Mouse (Mus musculus): ENCODE results near the gene Gm27021. TPM values are rescaled to one million over a fixed set of nuclear protein-coding genes. Genes with fewer than 3 reads are reported as not detected.

Gene Gm27021
- polyA plus RNA-seq, 1 experiment = not detected

GRCm38 (mm10) chr8:120560535-120560934, 107.3 kb downstream of the Gm27021 start:
- peaks cover 20% of the 10 kb centered on the region for H3K4me1 ChIP-seq (ENCODE audit: control insufficient read depth, insufficient read depth, insufficient read length, low read length)
- H3K4me3 ChIP-seq (ENCODE audit: low read depth, low read length) = no peak overlapping the region
- peaks cover 36% of the 10 kb centered on the region for H3K36me3 ChIP-seq (ENCODE audit: control insufficient read depth, insufficient read depth, low read length)
- H3K27me3 ChIP-seq (ENCODE audit: control insufficient read depth, insufficient read depth, low read length) = no peaks in the 10 kb centered on the region
- H3K27ac ChIP-seq (ENCODE audit: insufficient read depth, low read depth, low read length) = no peak overlapping the region
- TF ChIP-seq POLR2A (IDR thresholded peaks at IDR 0.05; ENCODE audit: low read depth, low read length) (no peak), CTCF (IDR thresholded peaks at IDR 0.05; ENCODE audit: extremely low read depth, insufficient read length, insufficient replicate concordance, low read depth, low read length) (no peak)
- WGBS = 92% methylated on average over 5 of the region's 5 CpGs

GRCm38 (mm10) chr8:120559654-120560053, 108.2 kb downstream of the Gm27021 start:
- no peak for TF ChIP-seq POLR2A (IDR thresholded peaks at IDR 0.05; ENCODE audit: low read depth, low read length)
- TF ChIP-seq CTCF (IDR thresholded peaks at IDR 0.05; ENCODE audit: extremely low read depth, insufficient read length, insufficient replicate concordance, low read depth, low read length) = no peak
- Histone ChIP-seq H3K4me1 (ENCODE audit: control insufficient read depth, insufficient read depth, insufficient read length, low read length) (peaks cover 20% of the 10 kb centered on the region), H3K36me3 (ENCODE audit: control insufficient read depth, insufficient read depth, low read length) (peaks cover 37% of the 10 kb centered on the region), H3K27me3 (ENCODE audit: control insufficient read depth, insufficient read depth, low read length) (no peaks in the 10 kb centered on the region), H3K4me3 (ENCODE audit: low read depth, low read length) (no peak overlapping the region), H3K27ac (ENCODE audit: insufficient read depth, low read depth, low read length) (no peak overlapping the region)
- WGBS = 72% methylated on average over 11 of the region's 11 CpGs

Other genes with a start within 250 kb of the Gm27021 start
- 12.6 and 22.5 TPM in 2 replicates for gene Gins2, start 78.8 kb downstream of the Gm27021 start, polyA plus RNA-seq (2012; rRNA removed)
- 1.6 and 3.6 TPM in 2 replicates for gene 1190005I06Rik, start 20.4 kb downstream of the Gm27021 start, polyA plus RNA-seq (2012; rRNA removed)
- 631 and 1,064 TPM in 2 replicates for gene Cox4i1, start 143 bp upstream of the Gm27021 start, polyA plus RNA-seq (2012; rRNA removed)
- gene Emc8, start 494 bp upstream of the Gm27021 start, polyA plus RNA-seq (2012; rRNA removed) = 65.0 and 109 TPM in 2 replicates
- 48.7 and 124 TPM in 2 replicates for gene Irf8, start 68.3 kb upstream of the Gm27021 start, polyA plus RNA-seq (2012; rRNA removed)